ENCODE assay signal across 13 mouse cellular contexts in the genomic region with DNA sequence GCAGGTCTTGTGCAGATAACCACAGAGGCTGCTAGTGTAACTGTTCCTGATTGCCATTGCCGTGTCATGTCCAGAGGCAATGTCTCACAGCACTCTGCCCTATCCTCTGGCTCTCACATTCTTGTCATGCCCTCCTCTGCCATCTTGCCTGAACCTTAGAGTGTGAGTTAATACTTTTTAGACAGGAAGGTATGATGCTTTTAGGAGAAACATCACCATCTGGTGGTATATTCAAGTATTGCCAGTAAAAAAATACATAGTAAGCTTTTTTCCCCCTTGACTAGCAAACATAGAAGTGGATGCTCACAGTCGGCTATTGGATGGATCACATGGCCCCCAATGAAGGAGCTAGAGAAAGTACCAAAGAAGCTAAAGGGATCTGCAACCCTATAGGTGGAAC.
DNase-seq lines count a peak whose midpoint lies in the region; ATAC-seq and TF ChIP-seq lines count a peak whose summit lies in the region.
"Had no signal": no experiment of that assay in that cellular context is flagged by ENCODE, and none has a peak within 500 bp of the region (broad histone marks: within the 10 kb centered on the region; RNA-seq: fewer than 3 reads in every experiment).

No protein-coding gene starts in this region.

- peak; percentile 35 for TF ChIP-seq CTCF in left cerebral cortex, adult 2 months (IDR thresholded peaks at IDR 0.05)
- TF ChIP-seq CTCF in CH12.LX (conservative IDR thresholded peaks at IDR 0.05 in 1 of 2, IDR thresholded peaks at IDR 0.05 in 1 of 2; ENCODE audit: low read depth in 2 of 2, low read length in 2 of 2) (peak in 1 of 2 experiments; percentile 21; a peak in 2 of 4 replicates), MEL (IDR thresholded peaks at IDR 0.05 in 2 of 3, conservative IDR thresholded peaks at IDR 0.05 in 1 of 3; ENCODE audit: control insufficient read depth in 1 of 3, insufficient read depth in 1 of 3, low read depth in 2 of 3, low read length in 3 of 3, poor library complexity in 1 of 3, severe bottlenecking in 1 of 3) (peak; percentile 5 to 62 (median 21); a peak in 4 of 6 replicates)

- DNase-seq in left cerebral cortex, adult 2 months (ENCODE audit: extremely low spot score in 1 of 2, low spot score in 2 of 2), result no peak
- no peak for DNase-seq in left cerebral cortex, adult 8-10 months (ENCODE audit: low spot score in 2 of 2)
- DNase-seq in CH12.LX (ENCODE audit: extremely low read depth) (peak; percentile 17), MEL (ENCODE audit: low read depth, low spot score) (peak; percentile 40)
- DNase-seq in layer of hippocampus, postnatal 25 days (ENCODE audit: extremely low spot score in 1 of 2, low spot score in 1 of 2), result no peak
- DNase-seq: cerebellum, postnatal 10 days; lung, postnatal 36 days; spleen, adult 18-20 months; thymus, postnatal 36 days had no signal

- 90% methylated on average over 2 of the region's 2 CpGs for WGBS in hindbrain, embryonic 13.5 days

- no peak overlapping the region for H3K4me2 ChIP-seq in CH12.LX (ENCODE audit: insufficient read depth, low read depth, poor library complexity, severe bottlenecking)
- H3K4me2 ChIP-seq in hindbrain, embryonic 13.5 days, result no peak overlapping the region
- H3K4me2 ChIP-seq: limb, embryonic 13.5 days had no signal

- H3K9me3 ChIP-seq in CH12.LX (replicated peaks; ENCODE audit: low read length) (peaks cover 14% of the 10 kb centered on the region), MEL (replicated peaks; ENCODE audit: insufficient read depth, low read length) (no peaks in the 10 kb centered on the region)
- no peaks in the 10 kb centered on the region for H3K9me3 ChIP-seq in hindbrain, embryonic 13.5 days

- TF ChIP-seq POLR2A in CH12.LX (IDR thresholded peaks at IDR 0.05; ENCODE audit: low read depth, low read length) (no peak), MEL (IDR thresholded peaks at IDR 0.05; ENCODE audit: control insufficient read depth in 1 of 2, insufficient read depth in 1 of 2, low read depth in 1 of 2, low read length in 2 of 2, poor library complexity in 1 of 2) (no peak)

- in situ Hi-C loops in CH12.LX (cut with MboI; ENCODE audit: low pct_ligation_motif_present, low pct_unique_long_range_greater_than_20kb, low sequenced_read_pairs), result loop anchor here (25.0 kb wide), 1 partner anchor 399 kb away; no protein-coding TSS in a partner anchor

- H3K27ac ChIP-seq in left cerebral cortex, adult 2 months, result no peak overlapping the region
- H3K27ac ChIP-seq in CH12.LX (ENCODE audit: insufficient read depth, low read depth) (no peak overlapping the region), MEL (ENCODE audit: control insufficient read depth, low read depth, low read length) (no peak overlapping the region)
- no peak overlapping the region for H3K27ac ChIP-seq in hindbrain, embryonic 13.5 days
- H3K27ac ChIP-seq: limb, embryonic 13.5 days had no signal

- H3K36me3 ChIP-seq in CH12.LX (replicated peaks in 1 of 2; ENCODE audit: control insufficient read depth in 1 of 2, insufficient read depth in 1 of 2, low read length in 1 of 2) (no peaks in the 10 kb centered on the region), MEL (ENCODE audit: control insufficient read depth in 1 of 2, insufficient read depth in 2 of 2, low read length in 2 of 2) (no peaks in the 10 kb centered on the region)
- no peaks in the 10 kb centered on the region for H3K36me3 ChIP-seq in hindbrain, embryonic 13.5 days
- H3K36me3 ChIP-seq: limb, embryonic 13.5 days had no signal

- H3K27me3 ChIP-seq in CH12.LX (replicated peaks) (no peaks in the 10 kb centered on the region), MEL (ENCODE audit: control insufficient read depth in 1 of 2, insufficient read depth in 2 of 2, low read length in 2 of 2) (no peaks in the 10 kb centered on the region)
- no peaks in the 10 kb centered on the region for H3K27me3 ChIP-seq in hindbrain, embryonic 13.5 days
- H3K27me3 ChIP-seq: limb, embryonic 13.5 days had no signal

- H3K4me1 ChIP-seq in CH12.LX (ENCODE audit: control insufficient read depth in 1 of 2, insufficient read depth in 2 of 2) (no peaks in the 10 kb centered on the region), MEL (ENCODE audit: control insufficient read depth in 1 of 2, insufficient read depth in 2 of 2, low read length in 2 of 2) (no peaks in the 10 kb centered on the region)
- no peaks in the 10 kb centered on the region for H3K4me1 ChIP-seq in hindbrain, embryonic 13.5 days (replicated peaks)
- H3K4me1 ChIP-seq: limb, embryonic 13.5 days had no signal

- ATAC-seq in granulocyte monocyte progenitor cell, adult 5-6 weeks (replicated peaks; ENCODE audit: poor library complexity, severe bottlenecking), result peak; percentile 42
- ATAC-seq in inflammation-experienced regulatory T-cells, adult 6 months, result no peak
- no peak for ATAC-seq in hindbrain, embryonic 13.5 days (ENCODE audit: low FRiP score)

- TF ChIP-seq RAD21 in CH12.LX (IDR thresholded peaks at IDR 0.05; ENCODE audit: low read depth, low read length) (peak; percentile 25), MEL (IDR thresholded peaks at IDR 0.05; ENCODE audit: low read depth, low read length) (peak; percentile 69)

- H3K9ac ChIP-seq in CH12.LX (ENCODE audit: insufficient read depth, low read depth) (no peak overlapping the region), MEL (ENCODE audit: control insufficient read depth, low read depth, low read length, poor library complexity, severe bottlenecking) (no peak overlapping the region)
- no peak overlapping the region for H3K9ac ChIP-seq in hindbrain, embryonic 13.5 days
- H3K9ac ChIP-seq: limb, embryonic 13.5 days had no signal

- dilution Hi-C loops in CH12.LX (cut with MboI; ENCODE audit: extremely low pct_ligation_motif_present, extremely low pct_unique_long_range_greater_than_20kb, low sequenced_read_pairs), result no loop called here

- no peak overlapping the region for H3K4me3 ChIP-seq in left cerebral cortex, adult 2 months
- H3K4me3 ChIP-seq in CH12.LX (replicated peaks in 1 of 3; ENCODE audit: low read depth in 2 of 3, low read length in 2 of 3, poor library complexity in 1 of 3) (no peak overlapping the region), MEL (ENCODE audit: control insufficient read depth in 1 of 2, insufficient read depth in 1 of 2, low read depth in 2 of 2, low read length in 2 of 2) (no peak overlapping the region)
- no peak overlapping the region for H3K4me3 ChIP-seq in hindbrain, embryonic 13.5 days
- H3K4me3 ChIP-seq: limb, embryonic 13.5 days had no signal

- intact Hi-C loops in left cerebral cortex, adult 2 months (cut with DNase I), result no loop called here

- H3K79me2 ChIP-seq in CH12.LX (replicated peaks; ENCODE audit: control insufficient read depth, extremely low read depth, insufficient read depth, poor library complexity, severe bottlenecking), result no peaks in the 10 kb centered on the region
- no peaks in the 10 kb centered on the region for H3K79me2 ChIP-seq in MEL (ENCODE audit: control insufficient read depth, insufficient read depth, low read length, poor library complexity)

- no peak for TF ChIP-seq EP300 in CH12.LX (IDR thresholded peaks at IDR 0.05; ENCODE audit: low read length)
- TF ChIP-seq EP300 in MEL (IDR thresholded peaks at IDR 0.05; ENCODE audit: low read depth in 1 of 2, low read length in 2 of 2), result no peak

TF ChIP-seq in CH12.LX, 34 proteins besides CTCF, POLR2A, EP300 and RAD21:
- TF ChIP-seq ELF1 (IDR thresholded peaks at IDR 0.05; ENCODE audit: low read depth, low read length) (no peak), NRF1 (IDR thresholded peaks at IDR 0.05; ENCODE audit: low read depth, low read length) (no peak), MEF2A (IDR thresholded peaks at IDR 0.05; ENCODE audit: borderline replicate concordance, low read depth, low read length) (no peak), KAT2A (IDR thresholded peaks at IDR 0.05; ENCODE audit: insufficient replicate concordance, low read length) (no peak)
TF ChIP-seq in CH12.LX: peak in this region for 0.

TF ChIP-seq in MEL, 35 proteins besides CTCF, POLR2A, EP300 and RAD21:
- no peak for TF ChIP-seq CHD2 (IDR thresholded peaks at IDR 0.05; ENCODE audit: low read length)
- TF ChIP-seq POLR2AphosphoS5 (IDR thresholded peaks at IDR 0.05; ENCODE audit: borderline replicate concordance, low read depth, low read length), result no peak
- no peak for TF ChIP-seq MAZ (IDR thresholded peaks at IDR 0.05; ENCODE audit: low read depth, low read length)
- TF ChIP-seq ZC3H11A (IDR thresholded peaks at IDR 0.05; ENCODE audit: low read depth, low read length), result peak; percentile 68
- TF ChIP-seq TCF12 (IDR thresholded peaks at IDR 0.05; ENCODE audit: low read depth, low read length), result no peak
- TF ChIP-seq USF1 (IDR thresholded peaks at IDR 0.05; ENCODE audit: low read depth, low read length), result no peak
- TF ChIP-seq SMC3 (IDR thresholded peaks at IDR 0.05; ENCODE audit: low read depth, low read length), result peak; percentile 75
- TF ChIP-seq E2F4 (IDR thresholded peaks at IDR 0.05; ENCODE audit: borderline replicate concordance, low read depth, low read length), result no peak
- no peak for TF ChIP-seq USF2 (IDR thresholded peaks at IDR 0.05; ENCODE audit: borderline replicate concordance in 1 of 2, insufficient read depth in 1 of 2, low read depth in 1 of 2, low read length in 2 of 2)
- TF ChIP-seq ZKSCAN1 (IDR thresholded peaks at IDR 0.05; ENCODE audit: low read depth, low read length), result no peak
- no peak for TF ChIP-seq POLR2AphosphoS2 (IDR thresholded peaks at IDR 0.05; ENCODE audit: low read length)
- no peak for TF ChIP-seq NELFE (IDR thresholded peaks at IDR 0.05; ENCODE audit: low read depth, low read length)
- TF ChIP-seq HCFC1 (IDR thresholded peaks at IDR 0.05; ENCODE audit: low read depth, low read length), result no peak
- no peak for TF ChIP-seq ELF1 (IDR thresholded peaks at IDR 0.05; ENCODE audit: low read depth, low read length)
- no peak for TF ChIP-seq MYB (IDR thresholded peaks at IDR 0.05; ENCODE audit: low read depth, low read length)

Comparison
In these comparisons a context has a peak if more than half of its experiments do, and no peak if none do; other contexts are left out.
1. DNase-seq: peak in CH12.LX (single experiment) and MEL (single experiment); none in left cerebral cortex, adult 2 months (0 of 2), left cerebral cortex, adult 8-10 months (0 of 2) and layer of hippocampus, postnatal 25 days (0 of 2).